ENCODE assay signal across 7 mouse cellular contexts in genomic region chr5:125518640-125519039, GRCm38 (mm10). TPM values are rescaled to one million over a fixed set of nuclear protein-coding genes. Genes with fewer than 3 reads are reported as not detected.
DNase-seq lines count a peak whose midpoint lies in the region; ATAC-seq and TF ChIP-seq lines count a peak whose summit lies in the region.

No protein-coding gene starts in this region.

- 68% methylated on average over 5 of the region's 5 CpGs for WGBS in hindbrain, postnatal 0 days
- 71% methylated on average over 5 of the region's 5 CpGs for WGBS in hindbrain, embryonic 10.5 days
- 85% methylated on average over 5 of the region's 5 CpGs for WGBS in thymus, adult 2 months

- ATAC-seq in hindbrain, postnatal 0 days: no peak

- H3K27ac ChIP-seq in hindbrain, postnatal 0 days: no peak overlapping the region
- no peak overlapping the region for H3K27ac ChIP-seq in hindbrain, embryonic 10.5 days
- H3K27ac ChIP-seq in thymus, adult 2 months (ENCODE audit: control insufficient read depth, insufficient read depth, low read length): no peak overlapping the region

- no peak overlapping the region for H3K4me3 ChIP-seq in hindbrain, postnatal 0 days (ENCODE audit: low read length)
- H3K4me3 ChIP-seq in hindbrain, embryonic 10.5 days: no peak overlapping the region
- no peak overlapping the region for H3K4me3 ChIP-seq in thymus, adult 2 months (ENCODE audit: control insufficient read depth, insufficient read depth, low read length)

- H3K4me2 ChIP-seq in hindbrain, postnatal 0 days (ENCODE audit: low read depth, low read length): no peak overlapping the region

- no peaks in the 10 kb centered on the region for H3K9me3 ChIP-seq in hindbrain, postnatal 0 days (ENCODE audit: low read length)
- H3K9me3 ChIP-seq in hindbrain, embryonic 10.5 days: no peaks in the 10 kb centered on the region

- peak; percentile 68 for DNase-seq in hindbrain, postnatal 0 days (ENCODE audit: low spot score)
- DNase-seq in hindbrain, embryonic 10.5 days (ENCODE audit: low spot score): no peak
- DNase-seq in thymus, adult 2 months: peak; percentile 30
- DNase-seq in thymus, adult 18-20 months: no peak
- DNase-seq in kidney, postnatal 36 days: peak; percentile 16 to 60
- no peak for DNase-seq in MN1 (ENCODE audit: low spot score)
- no peak for DNase-seq in cerebellum, adult 9-10 months

- TF ChIP-seq POLR2A in thymus, adult 2 months (IDR thresholded peaks at IDR 0.05; ENCODE audit: control insufficient read depth, extremely low read depth, insufficient read depth, low read length, poor library complexity): no peak

- H3K4me1 ChIP-seq in hindbrain, postnatal 0 days (ENCODE audit: insufficient read depth, low read length): no peaks in the 10 kb centered on the region
- peaks cover 19% of the 10 kb centered on the region for H3K4me1 ChIP-seq in hindbrain, embryonic 10.5 days (replicated peaks)
- peaks cover 3% of the 10 kb centered on the region; the same call in 1 of the 2 replicates for H3K4me1 ChIP-seq in thymus, adult 2 months (replicated peaks; ENCODE audit: control insufficient read depth, insufficient read depth, low read length)

- no peaks in the 10 kb centered on the region for H3K27me3 ChIP-seq in hindbrain, postnatal 0 days (ENCODE audit: insufficient read depth, low read length)
- no peaks in the 10 kb centered on the region for H3K27me3 ChIP-seq in hindbrain, embryonic 10.5 days (ENCODE audit: insufficient read depth, poor library complexity, severe bottlenecking)
- H3K27me3 ChIP-seq in thymus, adult 2 months (ENCODE audit: control insufficient read depth, insufficient read depth, low read length): no peaks in the 10 kb centered on the region

- H3K9ac ChIP-seq in hindbrain, postnatal 0 days (replicated peaks; ENCODE audit: low read length): no peak overlapping the region

- peaks cover 43% of the 10 kb centered on the region for H3K36me3 ChIP-seq in hindbrain, postnatal 0 days (ENCODE audit: insufficient read depth, low read length)
- H3K36me3 ChIP-seq in hindbrain, embryonic 10.5 days: peaks cover 54% of the 10 kb centered on the region
- no peaks in the 10 kb centered on the region for H3K36me3 ChIP-seq in thymus, adult 2 months (ENCODE audit: control insufficient read depth, insufficient read depth, low read length)

- peak; percentile 70 for TF ChIP-seq CTCF in hindbrain, postnatal 0 days (IDR thresholded peaks at IDR 0.05; ENCODE audit: low read depth)
- TF ChIP-seq CTCF in thymus, adult 2 months (IDR thresholded peaks at IDR 0.05; ENCODE audit: borderline replicate concordance, control insufficient read depth, extremely low read depth, insufficient read depth, low read length, poor library complexity): no peak

RNA-seq across cellular contexts. Expression of gene Tmem132b, which starts 12.9 kb away (rescaled TPM):
- total RNA-seq in hindbrain, postnatal 0 days (2014; rRNA removed): 45.9 and 46.6 TPM in 2 replicates
- 6.1 and 6.9 TPM in 2 replicates for polyA plus RNA-seq in hindbrain, postnatal 0 days (2015; fragmentation: Nextera tagmentation; extraction: Ambion mirVana)
- polyA plus RNA-seq in hindbrain, embryonic 10.5 days (2016; fragmentation: Nextera tagmentation; extraction: Ambion mirVana): 0.21 and 0.41 TPM in 2 replicates
- polyA plus RNA-seq in thymus, adult 2 months (2012; rRNA removed): 0.09 and 0.15 TPM in 2 replicates

RNA-seq across cellular contexts. Expression of gene Aacs, which starts 43.0 kb away (rescaled TPM):
- total RNA-seq in hindbrain, postnatal 0 days (2014; rRNA removed): 124 and 125 TPM in 2 replicates
- polyA plus RNA-seq in hindbrain, postnatal 0 days (2015; fragmentation: Nextera tagmentation; extraction: Ambion mirVana): 77.3 and 77.6 TPM in 2 replicates
- 63.4 and 73.4 TPM in 2 replicates for polyA plus RNA-seq in hindbrain, embryonic 10.5 days (2016; fragmentation: Nextera tagmentation; extraction: Ambion mirVana)
- 51.0 and 61.1 TPM in 2 replicates for polyA plus RNA-seq in thymus, adult 2 months (2012; rRNA removed)

Comparison
In these comparisons a context has a peak if more than half of its experiments do, and no peak if none do; other contexts are left out.
1. DNase-seq: peak in hindbrain, postnatal 0 days (single experiment), thymus, adult 2 months (single experiment) and kidney, postnatal 36 days (2 of 2); none in hindbrain, embryonic 10.5 days (single experiment), thymus, adult 18-20 months (0 of 2), MN1 (single experiment) and cerebellum, adult 9-10 months (single experiment).